Mouse (Mus musculus) liver, postnatal 0 days (tissue): Measurements from ENCODE around the gene Mob3b.

ENCODE experiments used
- CTCF ChIP-seq: sonication (generic); IDR thresholded peaks from 2 replicates; pipeline ENCODE4 v1.5.1; 2016; ENCODE audit warnings: antibody characterized with exemption, low read depth
- EP300 ChIP-seq: IDR thresholded peaks from 2 replicates; pipeline ENCODE4 v1.6.1; 2016; ENCODE audit warnings: antibody characterized with exemption, low read depth, mild to moderate bottlenecking

DNA sequence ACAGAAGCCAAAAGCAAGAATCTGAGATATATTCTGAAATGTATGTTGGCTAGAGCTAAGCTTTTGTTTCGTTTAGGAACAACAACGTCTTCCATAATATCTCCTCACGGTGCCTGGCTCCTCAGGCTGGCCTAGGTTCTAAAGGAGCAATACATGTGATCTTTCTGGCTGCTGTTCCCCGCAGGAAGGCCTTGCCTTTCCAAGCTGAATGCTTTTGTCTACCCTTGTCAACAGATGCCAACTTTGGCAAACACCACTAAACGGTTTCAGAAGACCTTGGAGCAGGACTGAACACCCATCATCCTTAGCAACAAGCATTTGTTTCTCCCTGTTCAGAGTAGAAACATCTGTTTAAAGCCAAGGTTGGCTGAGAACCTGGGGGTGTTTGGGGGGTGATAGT, 126.1 kb downstream of the Mob3b start:
- TF ChIP-seq CTCF (no peak), EP300 (no peak)
